Mouse (Mus musculus) kidney, postnatal 4 days (tissue): Measurements from ENCODE around the gene Rnd1.
A peak's percentile ranks its signal among the peaks of the same experiment; 100 is the strongest.

Source experiments
- DNase-seq, 2 experiments: peaks; one replicate each; pipeline ENCODE4 v3.0.0; 2021; ENCODE audit warnings: mixed read lengths in 2 of 2

Gene Rnd1

GRCm38 (mm10) chr15:98636517-98636916 is 40.7 kb downstream of the Rnd1 start:
- DNase-seq = peak; percentile 44

DNA sequence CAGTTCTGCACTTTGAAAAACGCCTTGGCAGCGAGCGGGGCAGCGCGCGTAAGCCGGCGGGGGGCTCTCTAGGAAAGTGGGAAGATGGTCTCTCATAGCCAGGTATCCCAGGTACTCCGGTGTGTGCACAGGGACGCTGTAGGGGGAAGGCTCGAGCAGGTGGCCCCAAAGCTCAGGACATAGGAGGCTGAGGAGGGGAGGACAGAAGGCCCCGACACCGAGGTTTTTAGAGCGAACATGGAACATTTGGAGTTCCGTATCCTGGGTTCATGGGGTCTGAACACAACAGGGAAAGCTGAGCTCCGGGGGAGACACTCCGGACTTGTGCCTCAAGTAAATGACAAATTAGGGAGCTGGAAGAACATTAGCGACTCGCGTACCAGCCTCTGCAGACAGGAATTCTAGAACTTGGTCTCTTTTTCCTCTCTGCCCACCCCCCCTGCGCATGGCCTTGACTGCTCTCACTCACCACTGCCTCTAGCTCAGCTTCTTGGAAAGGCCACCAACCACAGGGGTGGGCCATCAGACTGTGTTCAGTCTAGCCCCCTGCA is 41.9 kb downstream of the Rnd1 start:
- peak; percentile 51 to 59 for DNase-seq

- DNase-seq = peak; percentile 89 to 92
Observed at GRCm38 (mm10) chr15:98634541-98635081, 42.6 kb downstream of the Rnd1 start.

- no peak for DNase-seq
Observed at GRCm38 (mm10) chr15:98633822-98634470, 43.3 kb downstream of the Rnd1 start.

GRCm38 (mm10) chr15:98632921-98633320 is 44.3 kb downstream of the Rnd1 start:
- no peak for DNase-seq

DNA sequence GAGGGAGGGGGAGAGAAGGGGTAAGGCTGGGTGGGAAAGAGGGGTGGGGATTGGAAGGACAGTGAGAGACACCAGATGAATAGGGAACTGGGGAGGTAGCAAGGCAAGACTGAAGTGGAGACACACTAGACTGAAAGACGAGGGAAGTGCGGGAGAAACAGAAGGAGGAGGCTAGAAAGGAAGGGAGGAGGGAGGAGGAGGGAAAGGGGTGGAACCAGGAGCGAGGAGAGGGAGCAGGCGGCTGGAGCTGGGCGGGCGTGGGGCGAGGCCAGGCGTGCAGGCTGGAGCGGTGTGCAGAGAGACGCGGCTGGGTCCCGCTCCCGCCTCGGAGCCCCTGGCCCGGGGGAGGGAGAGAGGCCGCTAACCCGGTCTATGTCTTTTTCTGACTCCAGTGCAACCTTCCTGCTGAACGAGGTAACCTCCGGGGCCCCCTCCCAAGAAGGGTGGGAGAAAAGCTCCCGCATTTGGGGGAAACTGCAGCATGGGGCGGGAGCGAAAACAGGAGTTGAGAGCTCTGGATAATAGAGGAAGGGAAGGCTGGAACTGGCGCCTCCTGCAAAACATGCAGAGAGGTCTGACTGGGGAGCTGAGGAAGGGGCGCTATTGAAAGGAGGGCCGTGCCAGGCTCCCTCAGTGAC is 45.0 kb downstream of the Rnd1 start:
- DNase-seq = peak; percentile 79 to 86

GRCm38 (mm10) chr15:98631493-98631892 is 45.8 kb downstream of the Rnd1 start:
- DNase-seq = peak; percentile 90 to 92

DNA sequence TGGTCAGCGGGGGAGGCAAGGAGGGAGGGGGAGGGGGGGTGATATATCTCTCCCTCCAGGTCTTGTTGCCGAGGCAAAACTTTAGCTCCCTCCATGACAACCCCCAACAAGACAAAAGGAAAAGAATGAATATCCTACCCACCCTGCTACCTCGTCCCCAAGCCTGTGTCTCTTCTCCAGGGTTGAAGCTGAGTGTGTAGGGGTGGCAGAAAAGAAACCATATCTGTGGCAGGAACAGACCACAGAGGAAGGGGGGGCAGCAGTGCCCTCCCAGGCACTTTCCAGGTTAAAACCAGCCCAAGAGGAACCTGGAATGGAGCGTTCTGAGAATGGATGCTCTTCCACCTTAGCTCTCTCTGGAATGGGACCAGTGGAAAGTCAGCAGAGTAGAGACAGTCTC is 46.7 kb downstream of the Rnd1 start, which contains the start of gene Cacnb3:
Cacnb3 (plus strand) TSS at position 301 of the 400 bp plus-strand sequence.
- no peak for DNase-seq

- DNase-seq = no peak
Observed at GRCm38 (mm10) chr15:98629464-98629863, 47.8 kb downstream of the Rnd1 start.

GRCm38 (mm10) chr15:98628589-98629254 is 48.5 kb downstream of the Rnd1 start:
- DNase-seq = peak in 1 of 2 experiments; percentile 53

GRCm38 (mm10) chr15:98626487-98627212 is 50.6 kb downstream of the Rnd1 start:
- no peak for DNase-seq

- DNase-seq = no peak
Observed at GRCm38 (mm10) chr15:98626078-98626477, 51.2 kb downstream of the Rnd1 start.

- DNase-seq = no peak
Observed at GRCm38 (mm10) chr15:98623361-98623821, 53.9 kb downstream of the Rnd1 start.

DNA sequence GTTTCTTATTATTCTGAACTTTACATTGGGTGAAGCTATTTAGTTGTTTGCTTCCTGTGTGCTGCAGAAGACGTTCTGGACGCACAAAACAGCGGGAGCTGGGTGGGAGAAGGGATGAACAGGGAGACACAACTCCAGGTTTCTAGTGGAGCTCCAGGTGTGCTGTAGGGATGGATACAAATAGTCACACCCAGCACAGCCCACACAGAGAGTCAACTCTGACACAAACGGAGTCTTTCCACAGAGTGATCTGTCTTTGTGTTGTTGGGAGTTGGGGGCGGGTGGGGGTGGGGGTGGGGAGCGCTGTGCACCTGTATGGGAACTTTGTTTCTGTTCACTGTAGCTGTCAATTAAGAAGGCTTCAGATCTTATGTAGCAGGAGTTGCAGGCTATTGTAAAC is 54.5 kb downstream of the Rnd1 start:
- DNase-seq = no peak

DNA sequence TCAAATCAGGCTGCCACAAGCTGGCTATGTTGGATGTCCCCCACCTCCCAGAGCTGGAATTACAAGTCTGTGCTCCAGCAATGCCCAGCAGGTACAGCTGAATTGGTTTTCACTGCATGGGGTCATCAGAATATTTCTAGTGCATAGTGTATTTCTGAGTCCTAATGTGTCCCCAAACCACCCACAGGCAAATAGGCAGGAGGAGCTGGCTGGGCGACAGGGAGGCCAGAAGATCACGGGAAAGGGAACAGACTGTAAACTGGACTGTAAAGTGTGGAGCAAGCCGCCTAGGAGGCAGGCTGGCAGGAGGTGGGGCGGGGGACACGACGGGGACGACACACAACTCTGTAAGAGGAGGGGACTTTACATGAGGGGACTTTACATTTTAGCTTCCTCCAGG is 55.1 kb downstream of the Rnd1 start:
- DNase-seq = peak in 1 of 2 experiments; percentile 30

- DNase-seq = peak; percentile 86
Observed at GRCm38 (mm10) chr15:98617176-98617537, 60.1 kb downstream of the Rnd1 start.

DNA sequence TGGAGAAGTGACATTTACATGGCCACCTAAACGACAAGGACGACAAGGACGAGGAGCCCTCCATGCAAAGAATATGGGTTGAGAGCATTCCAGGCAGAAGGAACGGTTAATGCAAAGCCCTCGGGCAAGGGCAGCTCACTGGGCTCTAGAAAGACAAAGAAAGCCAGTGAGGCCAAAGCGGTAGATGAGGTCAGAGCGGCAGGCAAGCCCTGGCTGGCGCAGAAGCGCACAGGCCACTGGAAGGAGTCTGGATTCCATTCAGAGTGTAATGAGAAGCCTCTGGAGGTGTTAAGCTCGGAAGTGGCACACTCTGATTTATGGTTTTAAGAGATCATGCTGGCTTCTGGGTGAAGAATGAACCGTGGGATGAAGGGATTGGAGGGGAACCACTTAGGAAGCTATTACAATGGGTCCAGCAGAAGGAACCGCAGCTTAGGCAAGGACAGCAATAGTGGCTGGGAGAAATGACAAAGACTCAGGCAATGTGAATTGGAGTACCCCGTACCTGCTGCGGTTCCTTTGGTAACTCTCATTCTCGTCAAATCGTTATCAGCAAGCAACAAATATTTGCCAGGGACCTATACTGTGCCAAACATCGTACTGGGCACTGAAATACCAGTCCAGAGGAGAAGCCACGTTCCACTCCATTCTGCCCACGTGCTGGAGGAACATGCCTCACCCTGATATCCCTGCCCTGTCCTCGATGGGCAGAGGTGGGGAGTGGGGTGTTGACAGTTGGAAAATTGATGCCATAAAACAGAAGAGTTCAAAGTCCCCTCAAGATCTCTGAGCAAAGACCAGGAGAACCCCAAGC is 60.7 kb downstream of the Rnd1 start:
- DNase-seq = peak in 1 of 2 experiments; percentile 45

GRCm38 (mm10) chr15:98615751-98616150 is 61.5 kb downstream of the Rnd1 start:
- DNase-seq = no peak

GRCm38 (mm10) chr15:98614971-98615370 is 62.3 kb downstream of the Rnd1 start:
- DNase-seq = peak in 1 of 2 experiments; percentile 39

GRCm38 (mm10) chr15:98614551-98614950 is 62.7 kb downstream of the Rnd1 start:
- DNase-seq = peak; percentile 49 to 62
